8 mouse cellular contexts compared by ENCODE assay signal in the genomic region with DNA sequence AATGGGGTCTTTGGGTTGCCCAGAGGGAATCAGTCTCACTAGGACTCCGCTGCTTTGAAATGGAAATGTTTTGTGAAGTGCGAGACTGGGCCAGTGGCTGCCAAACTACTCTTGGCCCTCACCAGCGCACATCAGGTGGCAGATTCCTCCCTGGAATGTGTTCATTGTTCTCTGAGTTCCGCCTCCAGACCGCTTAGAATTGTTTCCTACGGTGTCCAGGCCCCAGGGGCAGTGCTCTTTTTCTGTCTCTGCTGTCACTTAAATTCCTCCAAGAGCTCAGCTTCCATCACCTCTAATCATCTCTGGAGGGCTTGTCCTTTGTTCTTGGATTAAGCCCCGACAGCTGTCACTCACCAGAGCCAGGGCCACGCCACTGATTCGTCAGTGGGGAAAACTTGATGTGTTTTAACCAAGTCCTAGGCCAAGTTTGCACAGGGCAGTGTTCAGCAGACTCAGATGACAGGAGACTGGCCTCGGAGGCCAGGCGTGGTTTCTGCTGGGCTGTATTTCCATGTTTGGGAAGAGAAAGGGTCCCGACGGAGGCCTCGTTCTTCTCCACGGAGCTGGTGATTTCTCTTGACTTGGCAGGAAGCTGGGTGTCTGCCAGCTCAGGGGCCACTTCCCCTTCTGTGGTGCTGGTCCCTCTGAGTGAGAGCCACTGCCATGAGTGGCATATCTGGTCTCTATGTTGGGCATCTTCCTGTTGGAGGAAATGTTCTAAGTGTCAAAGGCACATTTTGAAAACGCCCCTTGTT. TPM values are rescaled to one million over a fixed set of nuclear protein-coding genes. Genes with fewer than 3 reads are reported as not detected.
DNase-seq lines count a peak whose midpoint lies in the region; ATAC-seq lines count a peak whose summit lies in the region.

No protein-coding gene starts in this region.

- no peak overlapping the region for H3K27ac ChIP-seq in liver, embryonic 12.5 days
- peak overlapping the region; percentile 39 for H3K27ac ChIP-seq in stomach, embryonic 16.5 days (ENCODE audit: low read length)

- H3K4me1 ChIP-seq in liver, embryonic 12.5 days = peaks cover 12% of the 10 kb centered on the region; the same call in 1 of the 2 replicates
- H3K4me1 ChIP-seq in stomach, embryonic 16.5 days (ENCODE audit: control insufficient read depth, insufficient read depth, low read length) = peaks cover 36% of the 10 kb centered on the region

- peak; percentile 94 for DNase-seq in heart, adult 11 months
- DNase-seq in heart, adult 8-10 months (ENCODE audit: low spot score) = no peak
- peak; percentile 89 for DNase-seq in Muller cell, postnatal 12 days (ENCODE audit: inconsistent ontology term)
- peak; percentile 33 to 37 for DNase-seq in heart, adult 9 months (ENCODE audit: low spot score in 2 of 2)
- no peak for DNase-seq in adrenal gland, adult 8-10 months
- DNase-seq in adipocyte (ENCODE audit: low spot score) = no peak

- ATAC-seq in liver, embryonic 12.5 days = no peak
- ATAC-seq in stomach, embryonic 16.5 days (ENCODE audit: insufficient read depth, low FRiP score) = peak; percentile 27; the same call in 1 of the 2 replicates

- whole genome bisulfite sequencing in liver, embryonic 12.5 days (ENCODE audit: insufficient replicate concordance) = 29% methylated on average over 16 of the region's 16 CpGs
- WGBS in stomach, embryonic 16.5 days = 26% methylated on average over 16 of the region's 16 CpGs

- H3K4me3 ChIP-seq in liver, embryonic 12.5 days = no peak overlapping the region
- H3K4me3 ChIP-seq in stomach, embryonic 16.5 days (replicated peaks; ENCODE audit: low read length) = no peak overlapping the region

- H3K9ac ChIP-seq in liver, embryonic 12.5 days = no peak overlapping the region
- peak overlapping the region; percentile 62 for H3K9ac ChIP-seq in stomach, embryonic 16.5 days (ENCODE audit: low read length)

- H3K27me3 ChIP-seq in liver, embryonic 12.5 days (replicated peaks) = peaks cover 66% of the 10 kb centered on the region
- no peaks in the 10 kb centered on the region for H3K27me3 ChIP-seq in stomach, embryonic 16.5 days (ENCODE audit: control insufficient read depth, insufficient read depth, low read length)

- H3K36me3 ChIP-seq in liver, embryonic 12.5 days = no peaks in the 10 kb centered on the region
- no peaks in the 10 kb centered on the region for H3K36me3 ChIP-seq in stomach, embryonic 16.5 days (ENCODE audit: control insufficient read depth, insufficient read depth, low read length)

- H3K4me2 ChIP-seq in liver, embryonic 12.5 days = 0 out of 2 replicates have a peak overlapping the region, but pooled peaks have one; percentile 15
- H3K4me2 ChIP-seq in stomach, embryonic 16.5 days (ENCODE audit: low read depth, low read length) = peak overlapping the region; percentile 24; the same call in 1 of the 2 replicates

- H3K9me3 ChIP-seq in liver, embryonic 12.5 days (replicated peaks) = no peaks in the 10 kb centered on the region
- no peaks in the 10 kb centered on the region for H3K9me3 ChIP-seq in stomach, embryonic 16.5 days (replicated peaks; ENCODE audit: control insufficient read depth, low read length)

RNA-seq across cellular contexts. Expression of gene Il17d, which starts 12.9 kb away (rescaled TPM):
- total RNA-seq in heart, adult 8-10 months (2022) = 1 to 10 TPM; 3.3 to 5.0 (median 3.8) TPM
- polyA plus RNA-seq in liver, embryonic 12.5 days (2016; fragmentation: Nextera tagmentation; extraction: Ambion mirVana) = 0.68 and 1.4 TPM in 2 replicates
- 2.7 and 3.2 TPM in 2 replicates for polyA plus RNA-seq in stomach, embryonic 16.5 days (2015; fragmentation: Nextera tagmentation; extraction: Ambion mirVana)
- total RNA-seq in adrenal gland, adult 8-10 months (2022) = 1 to 10 TPM; 2.3 to 3.4 (median 2.6) TPM

RNA-seq across cellular contexts. Expression of gene Eef1akmt1, which starts 34.0 kb away (rescaled TPM):
- total RNA-seq in heart, adult 8-10 months (2022) = 10 to 100 TPM; 31.9 to 38.7 (median 35.1) TPM
- 53.6 and 54.5 TPM in 2 replicates for polyA plus RNA-seq in liver, embryonic 12.5 days (2016; fragmentation: Nextera tagmentation; extraction: Ambion mirVana)
- 75.3 and 77.5 TPM in 2 replicates for polyA plus RNA-seq in stomach, embryonic 16.5 days (2015; fragmentation: Nextera tagmentation; extraction: Ambion mirVana)
- total RNA-seq in adrenal gland, adult 8-10 months (2022) = 10 to 100 TPM; 25.7 to 31.8 (median 28.9) TPM

Comparison
In these comparisons a context has a peak if more than half of its experiments do, and no peak if none do; other contexts are left out.
1. DNase-seq: peak in heart, adult 11 months (single experiment), Muller cell, postnatal 12 days (single experiment) and heart, adult 9 months (2 of 2); none in heart, adult 8-10 months (single experiment), adrenal gland, adult 8-10 months (single experiment) and adipocyte (single experiment).